Mouse (Mus musculus) heart, adult 2 months (tissue): ENCODE measurements around the gene Sgsm1. TPM values are rescaled to one million over a fixed set of nuclear protein-coding genes. Genes with fewer than 3 reads are reported as not detected.

Experiments
- DNase-seq, 2 experiments: peaks; one replicate each; pipeline ENCODE4 v3.0.0; 2021
- H3K27ac ChIP-seq: fragments of 200-600 bp; 2 replicates; pipeline ENCODE4 v1.8.1; 2022
- H3K27me3 ChIP-seq: fragments of 200-500 bp; 2 replicates; pipeline ENCODE4 v1.6.1; 2012; ENCODE audit warnings: mild to moderate bottlenecking, low read length, inconsistent platforms, mixed read lengths; ENCODE audit not compliant: control insufficient read depth, insufficient read depth
- H3K36me3 ChIP-seq: fragments of 200-500 bp; 2 replicates; pipeline ENCODE4 v1.6.1; 2012; ENCODE audit warnings: low read length, inconsistent platforms; ENCODE audit not compliant: control insufficient read depth, insufficient read depth
- H3K4me1 ChIP-seq: fragments of 200-500 bp; 2 replicates; pipeline ENCODE4 v1.6.1; 2011; ENCODE audit warnings: low read length; ENCODE audit not compliant: control insufficient read depth, insufficient read depth
- H3K4me3 ChIP-seq: fragments of 200-600 bp; 2 replicates; pipeline ENCODE4 v1.8.1; 2022
- H3K79me2 ChIP-seq: fragments of 200-500 bp; replicated peaks from 2 replicates; pipeline ENCODE4 v1.6.1; 2012; ENCODE audit warnings: mild to moderate bottlenecking, inconsistent platforms, low read length, moderate library complexity, mixed read lengths; ENCODE audit not compliant: control insufficient read depth, insufficient read depth
- H3K9ac ChIP-seq: fragments of 200-500 bp; 2 replicates; pipeline ENCODE4 v1.6.1; 2012; ENCODE audit warnings: low read depth, mild to moderate bottlenecking, control low read depth, inconsistent platforms, low read length, mixed read lengths
- CTCF ChIP-seq: fragments of 200-600 bp; IDR thresholded peaks from 2 replicates; pipeline ENCODE4 v1.8.1; 2022; ENCODE audit warnings: antibody characterized with exemption, mild to moderate bottlenecking, moderate library complexity
- EP300 ChIP-seq: fragments of 200-500 bp; IDR thresholded peaks from 2 replicates; pipeline ENCODE4 v1.6.1; 2011; ENCODE audit warnings: low read depth, low read length, control low read depth; ENCODE audit not compliant: insufficient read depth
- POLR2A ChIP-seq: fragments of 200-500 bp; IDR thresholded peaks from 2 replicates; pipeline ENCODE4 v1.6.1; 2011; ENCODE audit warnings: mild to moderate bottlenecking, low read depth, low read length, control low read depth; ENCODE audit not compliant: insufficient read depth
- WGBS: fragments of 180-500 bp; shearing (Covaris S2); methylation state at CpG from one replicate; pipeline ENCODE4 v1.1.7; 2018; 5-methylcytosine and 5-hydroxymethylcytosine counted together
- intact Hi-C: fragments of 180-260 bp; cut with DNase I; formaldehyde crosslinking; loops from one replicate; pipeline ENCODE4 v1.15.1; 2025
- polyA plus RNA-seq: library from polyadenylated mRNA; depleted of rRNA; stranded (reverse); fragments of >200 nt; gene quantifications from 2 replicates; pipeline ENCODE4 v1.2.3, GENCODE M21; 2012
- total RNA-seq, 2 experiments: library from RNA; stranded (reverse); gene quantifications; 2 replicates each; pipeline ENCODE4 v1.2.3; 2021

Sgsm1 gene
- total and polyA plus RNA-seq, 3 experiments: 0.43 to 1.2 (median 0.52) TPM

DNA sequence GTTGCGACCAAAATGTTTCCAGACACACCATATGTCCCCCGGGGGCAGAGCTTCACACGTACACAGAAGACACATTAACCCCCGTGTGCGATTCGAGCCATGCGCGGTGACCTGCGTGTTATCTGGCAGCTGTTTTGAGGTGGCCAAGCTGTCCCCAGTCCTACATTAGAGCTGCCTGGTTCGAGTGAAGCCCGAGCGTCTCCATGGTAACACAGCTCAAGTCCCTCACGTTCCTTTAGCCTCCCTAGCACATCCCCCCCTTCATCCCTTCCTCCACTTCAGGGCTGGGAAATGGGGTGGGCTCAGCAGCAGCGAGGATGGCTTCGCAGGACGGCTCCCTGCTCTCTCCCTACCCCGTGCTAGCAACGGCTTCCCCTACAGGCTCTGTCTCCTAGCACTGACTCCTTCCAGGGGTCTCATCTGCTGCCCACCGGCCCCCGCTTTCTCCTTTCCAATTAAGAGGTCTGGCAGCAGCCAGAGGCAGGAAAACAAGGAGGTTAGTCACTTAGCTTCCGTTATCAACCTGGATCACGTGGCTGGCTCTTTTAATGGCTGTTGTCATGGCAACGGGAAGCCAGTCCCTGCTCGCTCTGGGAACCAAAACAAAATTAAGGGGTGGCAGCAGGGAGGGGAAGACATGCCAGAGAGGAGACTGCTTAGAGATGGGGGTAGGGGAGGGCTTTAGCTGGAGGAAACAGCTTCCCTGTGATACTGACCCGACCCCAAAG is 3.7 kb downstream of the Sgsm1 start:
- Histone ChIP-seq H3K9ac (no peak overlapping the region), H3K4me3 (no peak overlapping the region)
- DNase-seq: no peak

DNA sequence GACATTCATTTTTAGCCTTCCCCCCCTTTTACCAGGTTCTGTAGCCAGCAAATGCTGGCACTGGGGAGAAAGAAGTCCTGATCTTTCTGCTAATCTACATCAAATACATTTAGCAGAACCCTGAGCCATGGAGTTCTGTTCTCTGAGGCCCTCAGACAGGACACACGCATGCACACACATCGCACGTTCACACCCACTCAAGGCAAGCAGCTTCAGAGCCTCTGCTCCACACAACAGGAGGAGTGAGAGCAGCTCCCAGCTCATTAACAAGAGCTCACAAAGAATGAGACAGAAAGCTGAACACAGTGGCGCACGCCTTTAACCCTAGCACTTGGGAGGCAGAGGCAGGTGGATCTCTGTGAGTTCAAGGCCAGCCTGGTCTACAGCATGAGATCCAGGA is 6.1 kb downstream of the Sgsm1 start:
- H3K4me1 ChIP-seq: no peaks in the 10 kb centered on the region
- H3K27ac ChIP-seq: no peak overlapping the region
- H3K36me3 ChIP-seq: no peaks in the 10 kb centered on the region
- H3K27me3 ChIP-seq: no peaks in the 10 kb centered on the region; the same call in 1 of the 2 replicates
- H3K9ac ChIP-seq: no peak overlapping the region
- no peak for DNase-seq
- H3K4me3 ChIP-seq: no peak overlapping the region
- intact Hi-C loops: no loop called here
- no peak for TF ChIP-seq EP300
- no peak for TF ChIP-seq CTCF
- TF ChIP-seq POLR2A: no peak
- no peaks in the 10 kb centered on the region for H3K79me2 ChIP-seq
- 86% methylated on average over 5 of the region's 5 CpGs for WGBS

More for the DNA sequence above, 3.7 kb downstream of the Sgsm1 start:
- Histone ChIP-seq H3K27ac (no peak overlapping the region), H3K4me1 (no peaks in the 10 kb centered on the region), H3K79me2 (no peaks in the 10 kb centered on the region), H3K27me3 (no peaks in the 10 kb centered on the region; the same call in 1 of the 2 replicates), H3K36me3 (no peaks in the 10 kb centered on the region)
- TF ChIP-seq EP300 (no peak), CTCF (no peak), POLR2A (no peak)
- 7% methylated on average over 25 of the region's 25 CpGs for WGBS
- intact Hi-C loops: no loop called here

DNA sequence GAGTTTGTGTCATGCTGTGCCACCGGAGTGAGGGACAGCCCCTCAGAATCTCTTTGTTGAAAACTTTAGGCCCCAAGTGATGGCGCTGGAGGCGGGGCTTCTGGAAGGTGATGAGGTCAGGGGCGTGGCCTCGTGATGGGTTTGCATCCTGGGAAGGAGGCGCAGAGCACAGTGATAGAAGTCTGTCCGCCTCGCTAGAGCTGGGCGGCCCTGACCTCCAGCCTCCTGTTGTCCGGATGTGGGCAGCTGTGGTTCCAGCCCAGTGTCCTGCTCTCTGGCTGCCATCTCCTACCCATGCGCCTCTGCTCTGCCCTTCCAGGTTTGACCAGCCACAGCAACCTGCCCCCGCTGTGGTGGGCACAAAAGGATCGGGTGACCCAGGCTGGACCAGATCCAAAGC is 8.7 kb downstream of the Sgsm1 start:
- Histone ChIP-seq H3K27me3 (no peaks in the 10 kb centered on the region; the same call in 1 of the 2 replicates), H3K27ac (no peak overlapping the region), H3K9ac (no peak overlapping the region), H3K4me1 (no peaks in the 10 kb centered on the region), H3K79me2 (no peaks in the 10 kb centered on the region), H3K4me3 (no peak overlapping the region), H3K36me3 (no peaks in the 10 kb centered on the region)
- TF ChIP-seq POLR2A (no peak), CTCF (0 out of 2 replicates have a peak, but pooled peaks have one; percentile 25)
- no peak for DNase-seq
- intact Hi-C loops: no loop called here
- 17% methylated on average over 13 of the region's 13 CpGs for WGBS

DNA sequence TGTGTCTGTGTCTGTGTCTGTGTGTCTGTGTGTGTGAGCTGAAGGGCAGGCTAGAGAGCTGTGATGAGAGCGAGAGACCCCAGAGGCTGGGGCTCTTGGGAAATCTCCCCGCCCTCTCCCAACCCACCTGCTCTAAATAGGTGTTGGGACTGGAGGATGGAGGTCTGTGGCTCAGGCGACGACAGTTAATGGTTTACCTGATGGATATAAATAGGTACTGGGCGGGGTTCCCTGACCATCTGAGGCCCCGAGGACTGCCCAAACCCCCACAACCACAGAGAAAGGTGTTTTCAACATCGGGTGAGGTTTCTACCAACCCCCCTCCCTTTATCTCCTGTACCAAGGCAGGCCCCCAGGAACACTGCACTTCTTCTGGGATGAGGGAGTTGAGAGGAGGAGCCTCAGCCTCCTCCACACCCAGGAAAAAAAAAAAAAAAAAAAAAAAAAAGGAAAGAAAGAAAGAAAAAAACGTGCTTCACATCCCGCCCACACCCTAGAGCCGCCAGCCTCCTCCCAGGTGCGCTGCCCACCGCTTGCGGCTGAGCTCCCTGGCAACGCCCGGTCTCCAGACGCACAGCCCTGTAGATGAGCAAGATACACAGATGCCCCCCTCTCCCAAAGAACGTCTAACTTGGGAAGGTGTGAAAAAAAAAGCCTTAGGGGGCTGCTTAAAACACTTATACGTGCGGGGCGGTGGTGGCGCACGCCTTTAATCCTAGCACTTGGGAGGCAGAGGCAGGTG is 10.3 kb downstream of the Sgsm1 start:
- H3K36me3 ChIP-seq: no peaks in the 10 kb centered on the region
- intact Hi-C loops: no loop called here
- TF ChIP-seq POLR2A: no peak
- no peak for TF ChIP-seq EP300
- no peak for TF ChIP-seq CTCF
- WGBS: 68% methylated on average over 22 of the region's 22 CpGs
- no peaks in the 10 kb centered on the region for H3K79me2 ChIP-seq
- H3K27me3 ChIP-seq: no peaks in the 10 kb centered on the region
- H3K27ac ChIP-seq: no peak overlapping the region
- H3K4me3 ChIP-seq: no peak overlapping the region
- no peak overlapping the region for H3K9ac ChIP-seq
- no peaks in the 10 kb centered on the region for H3K4me1 ChIP-seq
- DNase-seq: no peak

DNA sequence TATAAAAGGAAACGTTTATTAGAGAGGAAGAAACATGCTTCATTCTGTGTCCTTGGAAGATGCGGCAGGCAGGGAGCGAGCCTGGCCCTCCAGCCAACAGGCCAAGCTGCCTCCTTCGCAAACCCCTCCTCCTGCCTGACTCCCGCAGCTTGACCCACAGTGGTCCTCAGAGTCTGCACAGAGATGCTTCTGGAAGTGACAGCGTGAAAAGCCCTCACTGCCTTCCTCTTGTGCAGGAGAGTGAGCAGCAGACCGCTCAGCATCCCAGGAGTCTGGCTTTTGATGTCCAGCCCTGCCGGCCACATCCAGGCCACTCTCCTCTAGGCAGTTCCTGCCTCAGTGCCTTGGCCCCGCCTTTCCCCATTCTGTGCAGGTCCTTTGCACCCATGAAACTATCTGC is 11.2 kb downstream of the Sgsm1 start:
- Histone ChIP-seq H3K27ac (no peak overlapping the region), H3K4me3 (no peak overlapping the region), H3K36me3 (no peaks in the 10 kb centered on the region), H3K79me2 (no peaks in the 10 kb centered on the region), H3K27me3 (no peaks in the 10 kb centered on the region), H3K9ac (no peak overlapping the region), H3K4me1 (no peaks in the 10 kb centered on the region)
- TF ChIP-seq CTCF (no peak), EP300 (no peak), POLR2A (no peak)
- intact Hi-C loops: no loop called here
- WGBS: 46% methylated on average over 9 of the region's 9 CpGs
- no peak for DNase-seq

DNA sequence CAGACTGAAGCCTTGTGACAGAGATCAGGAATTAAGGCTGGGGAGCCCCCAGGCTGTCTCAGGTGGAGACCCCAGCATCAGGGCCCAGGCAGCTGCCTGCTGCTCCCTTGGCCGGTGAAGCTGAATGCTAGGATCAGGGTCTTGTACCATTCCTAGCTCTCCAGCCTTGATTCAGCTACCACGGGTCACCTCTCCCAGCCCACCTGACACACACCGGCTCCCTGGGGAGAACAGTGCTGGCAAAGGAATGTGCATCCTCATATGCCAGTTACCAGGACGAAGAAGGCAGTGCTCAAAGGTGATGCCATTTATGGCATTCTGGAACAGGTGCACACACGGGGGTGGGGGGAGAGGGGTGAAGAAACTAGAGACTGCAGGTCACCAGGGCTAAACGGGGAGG is 11.8 kb downstream of the Sgsm1 start:
- no peak for DNase-seq
- Histone ChIP-seq H3K79me2 (no peaks in the 10 kb centered on the region), H3K36me3 (no peaks in the 10 kb centered on the region), H3K4me1 (no peaks in the 10 kb centered on the region), H3K4me3 (no peak overlapping the region), H3K27me3 (no peaks in the 10 kb centered on the region), H3K9ac (no peak overlapping the region), H3K27ac (no peak overlapping the region)
- intact Hi-C loops: no loop called here
- WGBS: 64% methylated on average over 6 of the region's 6 CpGs
- TF ChIP-seq CTCF: no peak
- no peak for TF ChIP-seq POLR2A
- no peak for TF ChIP-seq EP300
